Mouse (Mus musculus) gastrocnemius, adult 8-10 months (tissue): ENCODE data around the gene Ppm1j. TPM values are rescaled to one million over a fixed set of nuclear protein-coding genes. Genes with fewer than 3 reads are reported as not detected.
A peak's percentile ranks its signal among the peaks of the same experiment; 100 is the strongest.
"Not testable (repeated sequence)": the region's sequence is repeated elsewhere in the genome, so short reads cannot be mapped to it uniquely, and the experiment has no call there.

Experiments
- DNase-seq, 2 experiments: peaks; one replicate each; pipeline ENCODE4 v3.0.0; 2022; ENCODE audit warnings: low spot score in 2 of 2
- total RNA-seq, 4 experiments: library from RNA; stranded (reverse); gene quantifications; 2 replicates each; pipeline ENCODE4 v1.2.4; 2022

The Ppm1j gene
- total RNA-seq, 4 experiments from 2014 or later, result 33.3 to 41.9 (median 35.3) TPM

DNA sequence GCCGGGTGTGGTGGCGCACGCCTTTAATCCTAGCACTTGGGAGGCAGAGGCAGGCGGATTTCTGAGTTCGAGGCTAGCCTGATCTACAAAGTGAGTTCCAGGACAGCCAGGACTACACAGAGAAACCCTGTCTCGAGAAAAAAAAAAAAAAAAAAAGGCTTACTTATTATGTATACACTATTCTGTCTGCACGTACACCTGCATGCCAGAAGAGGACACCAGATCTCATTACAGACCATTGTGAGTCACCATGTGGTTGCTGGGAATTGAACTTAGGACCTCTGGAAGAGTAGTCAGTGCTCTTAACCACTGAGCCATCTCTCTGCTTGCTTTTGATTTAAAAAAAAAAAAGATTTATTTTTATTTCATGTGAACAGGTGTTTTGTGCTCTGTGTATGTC is 32.4 kb downstream of the Ppm1j start:
- not testable (repeated sequence) for DNase-seq

DNA sequence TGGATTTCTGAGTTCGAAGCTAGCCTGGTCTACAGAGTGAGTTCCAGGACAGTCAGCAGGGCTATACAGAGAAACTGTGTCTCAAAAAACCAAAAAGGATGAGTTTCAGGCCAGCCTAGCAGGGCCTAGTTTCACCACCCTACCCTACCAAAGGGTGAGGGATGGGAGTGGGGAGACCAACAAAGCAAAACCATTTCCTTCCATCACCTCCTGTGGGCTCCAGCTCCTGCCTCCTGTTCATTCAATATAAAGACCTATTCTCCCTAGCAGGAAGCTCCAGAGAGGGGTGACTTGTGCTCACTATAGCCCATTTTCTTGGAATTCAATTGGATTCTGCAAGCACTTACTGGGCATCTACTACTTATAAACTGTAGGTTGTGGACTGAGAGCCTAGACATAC is 33.9 kb downstream of the Ppm1j start:
- DNase-seq, result no peak

DNA sequence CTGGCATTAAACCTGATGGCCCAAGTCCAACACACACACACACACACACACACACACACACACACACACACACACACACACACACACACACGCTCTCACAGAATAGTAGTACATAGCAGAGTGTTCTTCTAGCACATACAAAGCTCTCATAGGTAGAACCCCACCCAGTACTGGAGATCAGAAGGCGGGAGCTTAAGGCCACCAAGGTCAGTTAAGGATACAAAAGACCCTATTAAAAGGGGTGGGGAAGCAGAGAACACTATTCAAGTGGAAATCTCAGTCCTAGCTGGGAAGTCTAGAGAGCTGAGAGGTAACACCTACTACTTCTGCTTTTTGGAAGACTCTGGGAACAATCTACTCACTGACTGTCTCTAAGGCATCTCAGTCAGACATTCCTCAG is 34.5 kb downstream of the Ppm1j start:
- no peak for DNase-seq

DNA sequence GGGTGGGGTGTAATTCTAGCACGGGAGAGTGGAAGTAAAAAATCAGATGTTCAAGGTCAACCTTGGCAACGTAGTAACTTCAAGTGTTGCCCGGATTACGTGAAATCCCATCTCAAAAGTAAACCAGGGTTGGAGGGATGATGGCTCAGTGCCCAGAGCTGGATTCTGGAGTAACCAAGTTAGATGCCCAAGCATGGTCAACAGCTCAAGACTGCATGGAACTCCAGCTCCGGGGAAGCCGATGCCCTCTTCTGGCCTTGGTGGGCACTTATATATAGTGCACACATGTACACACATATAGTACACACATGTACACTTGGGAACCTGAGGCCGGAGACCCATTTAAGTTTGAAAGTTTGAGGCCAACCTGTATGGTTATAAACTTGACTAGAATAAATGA is 35.3 kb downstream of the Ppm1j start:
- no peak for DNase-seq

DNA sequence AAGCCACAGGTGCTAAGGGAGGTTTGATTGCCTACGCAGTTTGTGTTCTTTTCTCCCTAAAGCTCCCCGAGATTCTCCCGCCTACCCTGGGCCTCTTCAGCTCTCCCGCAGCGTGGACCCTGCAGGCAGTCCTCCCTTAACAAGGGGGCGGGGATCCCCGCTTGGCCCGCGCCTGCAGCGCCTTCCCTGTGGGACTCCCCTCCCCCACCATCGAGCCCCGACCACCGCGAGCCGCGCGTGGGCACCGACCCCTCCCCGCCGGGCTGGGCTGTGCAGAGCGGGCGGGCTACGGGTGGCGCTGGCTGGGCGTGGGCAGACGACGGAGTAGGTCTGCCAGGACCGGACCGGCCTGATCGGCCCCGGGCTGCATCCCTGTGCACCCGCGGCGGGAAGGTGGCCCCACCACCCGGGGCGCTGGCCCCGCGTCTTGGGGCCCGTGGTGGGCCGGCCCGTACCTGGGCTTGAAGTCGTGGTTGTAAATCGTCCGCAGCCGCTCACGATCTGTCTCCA is 36.7 kb downstream of the Ppm1j start:
- peak in 1 of 2 experiments; percentile 36 for DNase-seq

DNA sequence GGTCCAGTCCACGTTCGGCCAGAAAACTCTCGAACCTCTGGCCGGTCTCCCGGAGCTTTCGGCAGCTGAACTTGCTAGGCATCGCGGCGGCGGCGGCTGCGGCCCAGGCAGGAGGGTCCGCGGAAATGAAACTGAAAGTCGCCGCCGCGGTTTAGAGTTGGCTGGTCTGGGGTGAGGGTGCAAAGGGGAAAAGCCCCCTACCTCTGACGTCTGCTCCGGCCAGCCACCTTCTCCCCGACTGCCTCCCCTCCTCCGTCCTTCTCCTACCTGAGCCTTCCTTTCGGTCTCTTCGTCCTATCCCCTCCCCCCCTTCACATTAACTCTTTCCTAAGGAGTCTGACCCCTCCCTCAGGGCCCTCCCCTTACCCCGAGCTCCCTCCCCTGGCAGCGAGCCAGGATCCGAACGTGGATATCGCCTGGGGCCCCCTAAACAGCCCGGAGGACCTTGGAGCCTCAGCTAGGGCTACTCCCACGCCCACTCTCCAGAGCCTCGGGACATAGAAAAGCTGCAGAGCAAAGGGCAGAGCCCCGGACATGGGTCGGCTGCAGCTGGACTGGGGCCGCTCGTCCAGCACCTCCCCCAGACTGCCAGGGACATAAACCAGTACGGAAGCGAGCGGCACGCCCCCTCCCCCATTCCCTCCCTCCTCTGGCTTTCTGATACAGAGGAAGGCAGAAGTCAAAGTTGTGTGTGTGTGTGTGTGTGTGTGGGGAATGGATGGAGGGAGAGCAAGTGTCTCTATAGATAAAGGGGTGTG is 37.3 kb downstream of the Ppm1j start, which contains the start of gene Mov10:
TSS of gene Mov10 (minus strand) at position 573 of the 758 bp plus-strand sequence.
- peak; percentile 25 to 39 for DNase-seq

DNA sequence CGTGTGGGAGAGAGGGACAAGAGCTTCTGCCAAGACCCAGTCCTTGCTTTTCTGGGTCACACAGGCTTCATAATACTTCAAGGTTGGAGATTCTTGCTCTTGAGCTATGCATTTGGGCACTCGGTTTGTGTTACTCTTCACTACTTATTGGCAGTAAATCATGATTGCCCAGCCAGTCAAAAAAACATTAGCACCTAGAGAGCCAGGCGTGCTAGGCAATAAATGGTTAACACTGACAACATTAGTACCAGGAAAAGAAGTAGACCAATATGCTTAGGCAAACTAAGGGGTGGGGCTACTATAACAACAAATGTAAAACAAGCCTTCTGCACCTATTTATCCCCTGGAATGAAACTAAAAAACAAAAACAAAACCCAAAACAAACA is 37.9 kb downstream of the Ppm1j start:
- no peak for DNase-seq

DNA sequence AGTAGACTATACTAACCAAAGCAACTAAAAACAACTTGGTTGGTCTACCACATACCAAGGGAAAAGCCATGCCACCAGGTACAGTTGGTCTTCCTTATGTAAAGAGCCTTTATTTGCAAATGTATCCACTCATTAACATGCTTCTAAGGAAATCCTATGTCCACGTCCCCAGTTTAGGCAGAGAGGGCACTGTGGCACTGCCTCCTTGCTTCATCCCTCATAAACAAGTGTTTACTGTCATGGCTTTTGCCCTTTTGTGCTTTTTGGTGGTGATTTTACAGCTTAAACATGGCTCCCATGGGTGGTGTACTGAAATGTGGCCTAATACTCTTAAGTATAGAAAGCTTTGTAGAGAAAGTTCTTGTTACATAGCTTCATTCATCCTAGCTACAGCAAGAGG is 39.6 kb downstream of the Ppm1j start:
- no peak for DNase-seq

DNA sequence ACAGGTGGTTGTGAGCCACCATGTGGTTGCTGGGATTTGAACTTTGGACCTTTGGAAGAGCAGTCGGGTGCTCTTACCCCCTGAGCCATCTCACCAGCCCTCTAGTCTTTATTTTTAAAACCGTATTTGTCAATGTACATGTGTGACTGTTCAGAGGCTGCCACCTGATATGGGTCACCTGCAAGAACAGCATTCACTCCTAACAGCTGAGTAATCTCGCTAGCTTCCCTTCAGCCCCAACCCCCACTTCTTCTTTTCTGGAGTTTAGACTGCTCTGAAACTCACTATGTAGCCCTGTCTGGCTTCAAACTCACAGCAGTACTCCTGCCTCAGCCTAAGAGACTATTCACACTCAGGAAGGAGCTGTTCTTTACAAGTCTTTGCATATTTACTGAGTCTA is 41.6 kb downstream of the Ppm1j start:
- no peak for DNase-seq

Other genes with a start within 250 kb of the Ppm1j start
- gene Slc16a1, start 142.4 kb upstream of the Ppm1j start, total RNA-seq, result 10 to 100 TPM; 22.5 to 27.1 (median 24.3) TPM
- gene Fam19a3, start 784 bp downstream of the Ppm1j start, total RNA-seq, result 1 to 10 TPM; 1.9 to 3.2 (median 2.6) TPM
- gene Rhoc, start 7.3 kb downstream of the Ppm1j start, total RNA-seq, result 10 to 100 TPM; 30.2 to 33.5 (median 32.0) TPM
- under 1 TPM; 0.32 to 0.92 (median 0.54) TPM for gene Mov10, start 37.5 kb downstream of the Ppm1j start, total RNA-seq
- gene St7l, start 82.9 kb downstream of the Ppm1j start, total RNA-seq, result 10 to 100 TPM; 18.3 to 27.3 (median 21.0) TPM
- gene Capza1, start 83.4 kb downstream of the Ppm1j start, total RNA-seq, result 10 to 100 TPM in 3 of 4 experiments, 1 to 10 TPM in 1; 9.9 to 16.3 (median 14.5) TPM
- gene Wnt2b, start 180.9 kb downstream of the Ppm1j start, total RNA-seq, result under 1 TPM; 0.07 to 0.46 (median 0.10) TPM